Mouse (Mus musculus) kidney, adult 2 months (tissue): Measurements from ENCODE around the gene Dlx1. TPM values are rescaled to one million over a fixed set of nuclear protein-coding genes. Genes with fewer than 3 reads are reported as not detected.

Experiments
- DNase-seq: peaks from one replicate; pipeline ENCODE4 v3.0.0; 2021
- H3K27ac ChIP-seq: fragments of 200-500 bp; 2 replicates; pipeline ENCODE4 v1.5.1; 2012; ENCODE audit warnings: low read depth, low read length, control low read depth, inconsistent platforms; ENCODE audit not compliant: insufficient read depth
- H3K27me3 ChIP-seq: fragments of 200-500 bp; replicated peaks from 2 replicates; pipeline ENCODE4 v1.6.1; 2012; ENCODE audit warnings: mild to moderate bottlenecking, moderate library complexity, low read length, inconsistent platforms; ENCODE audit not compliant: control insufficient read depth, insufficient read depth
- H3K36me3 ChIP-seq: fragments of 200-500 bp; 2 replicates; pipeline ENCODE4 v1.6.1; 2012; ENCODE audit warnings: mild to moderate bottlenecking, moderate library complexity, low read length, inconsistent platforms; ENCODE audit not compliant: control insufficient read depth, insufficient read depth
- H3K4me1 ChIP-seq: fragments of 200-500 bp; 2 replicates; pipeline ENCODE4 v1.6.1; 2011; ENCODE audit warnings: low read length; ENCODE audit not compliant: control insufficient read depth, insufficient read depth
- H3K4me3 ChIP-seq: fragments of 200-500 bp; 2 replicates; pipeline ENCODE4 v1.5.1; 2011; ENCODE audit warnings: mild to moderate bottlenecking, low read depth, low read length, control low read depth; ENCODE audit not compliant: insufficient read depth
- CTCF ChIP-seq: fragments of 200-500 bp; conservative IDR thresholded peaks from 2 replicates; pipeline ENCODE4 v1.5.1; 2011; ENCODE audit warnings: low read depth, mild to moderate bottlenecking, control low read depth, low read length, moderate library complexity, mixed read lengths; ENCODE audit not compliant: insufficient read depth, insufficient read length
- POLR2A ChIP-seq: fragments of 200-500 bp; IDR thresholded peaks from one replicate; pipeline ENCODE4 v1.6.1; 2011; ENCODE audit warnings: low read depth, low read length, control low read depth
- WGBS: fragments of 180-500 bp; shearing (Covaris S2); methylation state at CpG from one replicate; pipeline ENCODE4 v1.1.7; 2018; 5-methylcytosine and 5-hydroxymethylcytosine counted together
- polyA plus RNA-seq: library from polyadenylated mRNA; depleted of rRNA; stranded (reverse); fragments of >200 nt; gene quantifications from 2 replicates; pipeline ENCODE4 v1.2.3, GENCODE M21; 2012

Gene Dlx1
- polyA plus RNA-seq, 1 experiment: 0.16 TPM

- under 1% methylated on average over 55 of the region's 57 CpGs for WGBS
- H3K27me3 ChIP-seq: peaks cover 12% of the 10 kb centered on the region
- no peaks in the 10 kb centered on the region for H3K4me1 ChIP-seq
- no peak overlapping the region for H3K27ac ChIP-seq
- peak; percentile 5 for DNase-seq
- no peaks in the 10 kb centered on the region for H3K36me3 ChIP-seq
- TF ChIP-seq POLR2A: no peak
- no peak for TF ChIP-seq CTCF
- peak overlapping the region; percentile 29; the same call in 1 of the 2 replicates for H3K4me3 ChIP-seq
Measured at GRCm38 (mm10) chr2:71528714-71529510, 999 bp downstream of the Dlx1 start.

GRCm38 (mm10) chr2:71529511-71530351, 1.8 kb downstream of the Dlx1 start:
- Histone ChIP-seq H3K27me3 (peaks cover 12% of the 10 kb centered on the region), H3K4me3 (peak overlapping the region; percentile 29; the same call in 1 of the 2 replicates), H3K27ac (no peak overlapping the region), H3K36me3 (no peaks in the 10 kb centered on the region), H3K4me1 (no peaks in the 10 kb centered on the region)
- TF ChIP-seq CTCF (no peak), POLR2A (no peak)
- WGBS: 1% methylated on average over 60 of the region's 60 CpGs
- DNase-seq: peak; percentile 84

- Histone ChIP-seq H3K27me3 (peaks cover 17% of the 10 kb centered on the region), H3K36me3 (no peaks in the 10 kb centered on the region), H3K27ac (no peak overlapping the region), H3K4me1 (no peaks in the 10 kb centered on the region), H3K4me3 (no peak overlapping the region)
- DNase-seq: peak; percentile 15
- WGBS: 7% methylated on average over 34 of the region's 34 CpGs
- no peak for TF ChIP-seq CTCF
- TF ChIP-seq POLR2A: no peak
Measured at GRCm38 (mm10) chr2:71530391-71531123, 2.6 kb downstream of the Dlx1 start.

- H3K4me3 ChIP-seq: no peak overlapping the region
- no peak for DNase-seq
- no peak for TF ChIP-seq POLR2A
- TF ChIP-seq CTCF: no peak
- no peaks in the 10 kb centered on the region for H3K36me3 ChIP-seq
- H3K4me1 ChIP-seq: no peaks in the 10 kb centered on the region
- no peak overlapping the region for H3K27ac ChIP-seq
- peaks cover 18% of the 10 kb centered on the region for H3K27me3 ChIP-seq
- whole genome bisulfite sequencing: 9% methylated on average over 12 of the region's 12 CpGs
Measured at GRCm38 (mm10) chr2:71531124-71531590, 3.2 kb downstream of the Dlx1 start.

- H3K27me3 ChIP-seq: peaks cover 23% of the 10 kb centered on the region
- no peak overlapping the region for H3K27ac ChIP-seq
- DNase-seq: peak; percentile 29
- no peak overlapping the region for H3K4me3 ChIP-seq
- TF ChIP-seq POLR2A (no peak), CTCF (no peak)
- WGBS: 4% methylated on average over 43 of the region's 43 CpGs
- no peaks in the 10 kb centered on the region for H3K36me3 ChIP-seq
- no peaks in the 10 kb centered on the region for H3K4me1 ChIP-seq
Measured at GRCm38 (mm10) chr2:71531990-71532970, 4.4 kb downstream of the Dlx1 start.

- no peak for DNase-seq
- no peaks in the 10 kb centered on the region for H3K4me1 ChIP-seq
- TF ChIP-seq POLR2A (no peak), CTCF (no peak)
- WGBS: 13% methylated on average over 5 of the region's 5 CpGs
- no peak overlapping the region for H3K27ac ChIP-seq
- H3K36me3 ChIP-seq: no peaks in the 10 kb centered on the region
- H3K27me3 ChIP-seq: peaks cover 25% of the 10 kb centered on the region
- H3K4me3 ChIP-seq: no peak overlapping the region
Measured at GRCm38 (mm10) chr2:71533094-71533493, 5.2 kb downstream of the Dlx1 start.
